Mouse (Mus musculus): ENCODE measurements around the gene Gtsf1.
"Not testable (repeated sequence)": the region's sequence is repeated elsewhere in the genome, so short reads cannot be mapped to it uniquely, and the experiment has no call there.

The Gtsf1 gene

DNA sequence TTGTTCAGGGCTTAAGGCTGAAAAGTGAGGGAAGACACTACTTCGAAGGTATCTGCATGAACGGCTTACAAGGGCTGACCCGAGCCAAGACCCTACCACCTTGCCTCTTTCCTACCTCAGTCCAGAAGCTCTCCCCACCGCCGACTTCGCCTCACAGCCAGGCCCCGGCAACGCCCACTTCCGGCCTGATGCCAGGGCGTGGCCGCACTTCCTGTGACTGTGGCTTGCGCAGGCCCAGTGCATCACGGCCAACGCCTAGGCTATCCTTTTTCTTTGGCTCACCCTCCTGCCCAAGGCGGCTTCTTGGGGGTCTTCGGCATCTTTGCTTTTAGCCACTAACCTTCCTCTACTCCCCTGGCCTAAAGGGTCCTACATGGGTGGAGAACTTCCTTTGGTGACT, at the start of gene Gtsf1:
Gene Gtsf1, minus strand, starts transcription at position 230 of the 400 bp plus-strand sequence.
- in situ Hi-C loops (cut with MboI; ENCODE audit: low sequenced_read_pairs): no loop called here

DNA sequence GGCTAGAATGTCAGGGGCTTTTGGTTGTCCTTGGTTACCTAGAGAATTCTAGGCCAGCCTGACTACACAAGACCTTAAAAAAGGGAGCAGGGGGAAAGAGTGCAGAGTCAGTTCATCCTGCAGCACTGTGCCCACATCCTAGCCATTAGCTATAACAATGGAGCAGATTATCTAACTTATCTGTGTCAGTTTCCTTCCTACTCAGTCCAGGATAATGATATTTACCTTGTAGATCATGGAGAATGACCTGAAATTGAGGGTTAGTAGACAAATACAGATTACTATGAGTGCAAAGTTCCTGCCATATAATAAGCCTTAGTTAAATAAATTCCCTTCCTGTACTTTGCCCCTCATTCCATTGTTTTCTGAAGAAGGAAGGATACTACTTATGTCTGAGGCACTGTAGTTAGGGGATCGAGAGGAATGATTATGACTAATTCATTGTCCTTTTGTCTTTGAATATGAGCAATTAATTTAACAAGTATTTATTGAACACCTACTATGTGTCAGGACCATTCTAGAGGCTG, 48.9 kb upstream of the Gtsf1 start:
- in situ Hi-C loops (cut with MboI; ENCODE audit: low sequenced_read_pairs): no loop called here

DNA sequence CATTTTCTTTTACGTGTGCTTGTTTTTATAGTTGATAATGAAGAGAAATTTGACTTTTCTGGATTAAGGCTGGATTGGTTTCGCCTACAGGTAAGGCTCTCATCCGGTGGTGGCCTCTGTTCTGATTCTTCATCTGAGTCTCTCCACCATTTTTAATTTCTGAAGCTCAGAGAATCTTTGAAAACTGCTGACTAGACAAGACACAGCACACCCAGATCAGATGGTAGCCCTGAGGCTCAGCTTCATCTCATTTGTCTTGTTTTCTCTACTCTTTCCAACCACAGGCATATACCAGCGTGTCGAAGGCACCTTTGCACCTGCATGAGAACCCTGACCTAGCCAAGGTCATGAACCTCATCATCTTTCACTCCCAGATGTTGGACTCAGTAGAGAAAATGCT, 43.5 kb upstream of the Gtsf1 start:
- in situ Hi-C loops (cut with MboI; ENCODE audit: low sequenced_read_pairs): no loop called here

DNA sequence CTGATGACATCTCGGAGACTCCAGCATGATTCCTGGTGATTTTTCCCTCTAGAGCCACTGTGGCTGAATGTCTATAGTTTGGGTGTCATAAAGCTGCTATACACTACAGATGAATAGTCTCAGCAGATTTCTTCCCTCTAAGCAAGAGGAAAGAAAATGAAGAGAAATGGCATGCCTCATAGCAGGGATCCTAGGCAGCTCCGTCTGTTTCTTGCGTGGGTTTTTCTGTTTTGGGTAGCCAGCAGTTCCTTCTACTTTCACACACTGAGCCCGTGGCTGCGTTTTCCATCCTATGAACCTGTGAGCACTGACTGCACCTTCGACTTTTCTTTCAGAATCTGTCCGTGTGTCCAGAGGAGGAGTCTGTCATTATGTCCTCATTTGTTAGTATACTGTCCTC, 42.9 kb upstream of the Gtsf1 start:
- in situ Hi-C loops (cut with MboI; ENCODE audit: low sequenced_read_pairs): no loop called here

DNA sequence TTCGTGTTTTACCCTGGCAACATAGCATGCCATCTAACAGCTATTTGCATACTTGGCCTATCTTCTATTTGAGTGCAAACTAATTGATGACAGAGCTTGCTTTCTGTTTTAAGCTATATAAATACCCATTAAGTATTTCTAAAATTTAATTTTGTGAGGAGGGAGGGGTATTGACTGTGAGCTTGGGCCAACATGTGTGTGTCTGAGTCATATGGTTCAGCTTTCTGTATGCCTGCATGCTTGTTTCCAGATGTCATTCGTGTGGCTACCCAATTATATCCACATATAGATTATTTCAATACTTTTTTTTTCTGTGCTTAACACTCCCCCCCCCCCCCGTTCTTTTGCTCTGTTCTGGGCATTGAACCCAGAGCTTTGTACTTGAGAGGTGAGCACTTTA, 42.0 kb upstream of the Gtsf1 start:
- in situ Hi-C loops (cut with MboI; ENCODE audit: low sequenced_read_pairs): no loop called here

DNA sequence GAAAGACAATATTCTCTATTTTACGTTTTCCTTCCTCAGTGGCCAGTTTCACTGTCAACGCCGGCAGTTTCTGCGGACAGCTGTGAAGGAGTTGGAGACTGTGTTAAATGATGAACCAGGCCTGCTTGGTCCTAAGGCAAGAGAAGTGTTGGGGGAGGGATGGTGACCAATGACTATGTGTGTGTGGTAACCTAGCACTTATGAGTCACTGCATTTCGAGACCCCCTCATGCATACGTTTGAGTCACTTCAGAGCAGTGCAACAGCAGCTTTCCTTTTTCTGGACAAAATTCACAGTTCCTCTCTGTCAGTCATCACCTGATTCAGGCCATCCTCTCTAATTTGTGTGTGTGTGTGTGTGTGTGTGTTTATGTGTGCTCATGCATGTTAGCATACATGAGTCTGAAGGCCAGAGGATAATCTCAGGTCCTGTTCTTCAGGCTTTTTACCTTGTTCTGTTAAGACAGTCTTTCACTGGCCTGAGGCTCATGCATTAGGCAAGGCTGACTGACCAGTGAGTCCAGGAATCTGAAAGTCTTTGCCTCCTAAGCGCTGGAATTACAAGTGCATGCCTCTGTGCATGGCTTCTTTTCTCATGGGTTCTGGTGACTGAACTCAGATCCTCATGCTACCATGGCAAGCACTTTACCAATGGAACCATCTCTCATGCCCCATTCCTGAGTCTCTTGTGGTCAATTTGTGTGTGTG, 41.4 kb upstream of the Gtsf1 start:
- in situ Hi-C loops (cut with MboI; ENCODE audit: low sequenced_read_pairs): no loop called here

DNA sequence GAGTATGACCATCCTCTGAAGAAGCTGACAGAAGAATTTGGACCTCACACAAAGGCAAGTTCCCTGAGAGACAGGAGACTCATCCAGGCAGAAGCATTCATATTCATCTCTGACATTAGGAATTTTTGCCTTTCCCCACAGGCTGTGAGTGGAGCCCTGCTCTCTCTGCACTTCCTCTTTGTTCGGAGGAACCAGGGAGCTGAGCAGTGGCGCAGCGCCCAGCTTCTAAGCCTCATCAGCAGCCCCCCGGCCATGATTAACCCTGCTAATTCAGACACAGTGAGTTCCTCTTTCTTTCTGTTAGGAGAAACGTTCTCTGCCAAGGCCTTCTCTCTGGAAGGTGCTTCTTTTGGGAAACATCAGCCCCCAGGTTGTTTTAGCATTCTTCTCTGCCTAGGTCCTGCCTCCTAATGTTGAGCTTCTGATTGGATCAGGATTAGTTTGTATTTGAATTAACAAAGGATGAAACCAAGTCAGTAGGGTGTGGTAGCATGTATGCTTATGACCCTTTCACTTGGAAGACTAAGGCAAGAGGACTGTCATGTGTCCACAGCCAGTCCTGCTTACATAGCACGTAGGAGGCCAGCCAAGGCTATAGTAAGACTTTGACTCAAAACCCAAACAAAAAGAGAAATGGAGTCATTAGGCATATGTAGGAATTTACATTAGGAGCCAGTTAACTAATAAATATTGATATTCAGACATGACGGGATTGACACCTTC, 32.4 kb upstream of the Gtsf1 start:
- in situ Hi-C loops (cut with MboI; ENCODE audit: low sequenced_read_pairs): no loop called here

DNA sequence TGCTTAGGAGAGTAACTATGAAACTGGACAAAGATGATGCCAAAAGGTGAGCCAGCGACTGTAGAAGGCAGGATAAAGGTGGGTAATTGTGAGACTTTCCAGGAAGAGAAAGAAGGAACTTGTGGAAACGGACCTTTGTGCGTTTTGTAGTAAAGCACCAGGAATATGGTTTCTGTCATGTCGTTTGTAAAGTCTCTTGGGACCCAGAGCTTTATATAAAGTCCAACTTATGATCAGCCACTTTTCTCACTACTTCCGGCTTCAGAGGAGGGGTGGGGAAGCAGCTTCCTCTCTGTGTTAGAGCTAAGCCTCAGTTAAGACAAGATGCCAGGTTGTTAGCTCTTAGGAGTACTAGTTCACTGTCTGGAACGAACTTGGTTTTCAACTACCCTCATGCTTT, 24.2 kb upstream of the Gtsf1 start:
- in situ Hi-C loops (cut with MboI; ENCODE audit: low sequenced_read_pairs): no loop called here

DNA sequence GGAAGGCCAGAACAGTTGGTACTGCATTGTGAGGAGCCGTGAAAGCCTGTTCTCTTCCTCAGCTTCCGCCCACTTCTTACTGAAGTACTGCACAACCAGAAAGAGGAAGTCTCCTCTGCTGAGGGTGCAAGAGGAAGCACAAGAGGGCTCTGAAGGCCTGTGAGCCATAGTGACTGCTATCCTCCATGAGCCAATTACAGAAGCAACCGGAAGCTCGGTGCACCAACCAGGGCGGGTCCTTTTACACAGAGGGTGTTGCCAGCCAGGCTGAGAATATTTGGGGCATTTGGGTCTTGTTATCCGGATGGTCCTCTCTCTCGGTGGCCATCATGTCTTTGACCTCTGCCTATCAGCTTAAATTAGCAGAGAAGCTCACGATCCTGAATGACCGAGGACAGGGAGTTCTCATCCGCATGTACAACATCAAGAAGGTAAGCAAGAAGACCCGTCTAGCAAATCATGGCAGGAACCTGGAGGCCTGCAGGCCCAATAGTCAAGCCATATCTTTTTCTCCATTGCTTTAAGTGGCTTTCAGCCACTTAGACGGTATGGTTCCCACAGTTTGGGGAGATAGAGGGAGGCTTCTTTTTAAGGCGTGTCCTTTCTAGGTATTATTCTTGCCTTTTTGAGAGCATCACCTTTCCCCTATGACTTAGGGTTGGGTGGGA, 23.4 kb upstream of the Gtsf1 start, which contains the start of gene Nckap1l:
Gene Nckap1l, plus strand, starts transcription at position 244 of the 668 bp plus-strand sequence.
- in situ Hi-C loops (cut with MboI; ENCODE audit: low sequenced_read_pairs): no loop called here

DNA sequence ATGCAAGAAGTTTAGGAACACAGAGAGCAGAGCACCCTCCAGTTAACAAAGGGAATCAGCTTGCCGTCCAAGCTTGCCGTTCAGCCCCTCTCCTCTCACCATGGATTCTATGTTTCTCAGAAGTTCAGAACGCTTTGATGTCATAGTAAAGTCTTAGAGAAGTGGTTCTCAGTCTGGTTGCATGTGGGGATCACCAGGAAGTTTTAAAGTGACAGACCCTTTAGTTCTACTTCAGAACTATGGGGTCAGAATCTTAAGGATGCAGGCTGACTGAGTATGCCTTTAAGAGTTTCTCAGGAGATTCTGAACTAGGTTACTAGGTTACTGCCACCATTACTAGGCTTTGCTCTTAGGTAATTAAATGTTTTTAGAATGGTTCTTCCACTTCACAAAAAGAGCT, 18.1 kb upstream of the Gtsf1 start, which contains the start of gene Gtsf2:
Gene Gtsf2, minus strand, starts transcription at position 101 of the 400 bp plus-strand sequence.
- in situ Hi-C loops (cut with MboI; ENCODE audit: low sequenced_read_pairs): no loop called here

DNA sequence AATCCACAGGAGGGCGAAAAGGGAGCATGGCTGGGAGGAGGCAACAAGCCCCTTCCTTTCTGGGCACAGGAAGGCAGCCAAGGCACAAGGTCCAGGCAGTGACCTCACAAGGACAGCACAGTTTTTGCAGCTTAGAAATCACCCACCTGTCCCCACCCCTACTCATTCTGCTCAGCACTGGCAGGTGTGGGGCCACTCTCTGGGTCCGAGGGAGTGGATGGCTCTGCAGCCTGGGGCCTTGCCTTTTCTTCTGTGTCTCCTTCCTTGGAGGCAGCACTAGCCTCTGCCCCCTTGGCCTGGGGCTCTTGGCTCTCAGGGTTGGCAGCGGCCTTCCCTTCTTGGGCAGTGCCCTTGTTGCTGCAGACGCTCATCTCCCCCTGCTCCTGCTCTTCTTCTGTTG, 15.7 kb upstream of the Gtsf1 start:
- in situ Hi-C loops (cut with MboI; ENCODE audit: low sequenced_read_pairs): not testable (repeated sequence)

DNA sequence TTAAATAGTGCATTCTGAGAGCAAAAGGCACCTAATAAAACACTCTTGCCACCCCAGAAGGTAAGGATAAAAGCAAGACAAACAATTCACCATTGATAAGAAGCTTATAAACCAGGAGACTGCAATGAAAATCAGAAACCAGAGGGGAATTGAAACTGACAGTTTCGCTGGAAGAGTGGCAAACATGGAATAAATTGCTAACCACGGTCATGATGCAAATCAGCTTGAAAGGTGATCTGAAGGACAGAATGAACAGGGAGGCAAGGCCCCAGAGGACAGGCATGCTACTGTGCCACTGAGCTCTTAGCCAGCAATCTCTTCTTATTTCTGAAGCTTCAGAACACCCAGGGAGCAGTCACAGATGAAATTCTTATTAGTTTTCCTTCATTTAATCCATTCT, 3.3 kb downstream of the Gtsf1 start:
- in situ Hi-C loops (cut with MboI; ENCODE audit: low sequenced_read_pairs): no loop called here

DNA sequence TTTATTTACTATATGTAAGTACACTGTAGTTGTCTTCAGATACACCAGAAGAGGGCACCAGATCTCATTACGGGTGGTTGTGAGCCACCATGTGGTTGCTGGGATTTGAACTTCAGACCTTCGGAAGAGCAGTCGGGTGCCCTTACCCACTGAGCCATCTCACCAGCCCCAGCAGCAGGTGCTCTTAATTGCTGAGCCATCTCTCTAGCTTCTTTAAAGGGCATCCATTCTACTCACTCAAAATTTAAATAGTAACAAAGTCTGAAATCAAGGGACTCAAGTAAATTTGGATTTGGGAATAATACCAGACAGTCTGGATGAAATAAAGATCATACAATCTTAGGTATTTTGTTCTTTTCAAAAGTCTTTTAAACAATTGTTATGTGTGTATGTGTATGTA, 24.7 kb downstream of the Gtsf1 start:
- in situ Hi-C loops (cut with MboI; ENCODE audit: low sequenced_read_pairs): not testable (repeated sequence)

DNA sequence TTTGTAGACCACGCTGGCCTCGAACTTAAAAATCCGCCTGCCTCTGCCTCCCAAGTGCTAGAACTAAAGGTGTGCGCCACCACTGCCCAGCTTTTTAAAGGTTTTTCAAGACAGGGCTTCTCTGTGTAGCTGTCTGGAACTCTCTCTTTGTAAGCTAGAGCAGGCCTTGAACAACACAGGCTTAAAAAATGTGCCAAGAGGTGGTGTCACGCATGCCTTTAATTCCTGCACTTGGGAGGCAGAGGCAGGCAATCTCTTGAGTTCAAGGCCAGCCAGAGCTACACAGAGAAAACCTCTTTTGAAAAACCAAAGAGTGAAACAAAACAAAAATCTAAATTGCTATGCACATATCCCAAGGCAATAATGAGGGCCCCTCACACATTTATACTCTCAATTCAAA, 28.9 kb downstream of the Gtsf1 start:
- in situ Hi-C loops (cut with MboI; ENCODE audit: low sequenced_read_pairs): no loop called here

DNA sequence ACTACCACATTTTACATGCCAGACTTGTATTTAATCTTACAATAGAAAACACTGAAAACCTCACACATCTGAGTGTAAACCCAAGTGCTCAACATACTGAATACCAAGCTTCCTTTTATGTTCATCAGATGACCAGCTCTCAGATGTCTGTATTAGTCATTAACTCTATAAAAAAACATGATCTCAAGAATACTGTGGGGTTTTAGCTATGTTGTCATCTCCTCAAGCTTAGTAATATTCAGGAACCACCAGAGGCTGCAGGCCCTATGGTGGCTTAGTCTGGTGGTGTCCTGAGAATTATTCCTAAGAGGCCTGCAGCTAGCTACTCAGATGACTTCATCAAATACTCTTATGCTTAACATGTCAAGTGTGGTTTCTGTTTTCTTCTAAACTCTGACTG, 36.7 kb downstream of the Gtsf1 start:
- in situ Hi-C loops (cut with MboI; ENCODE audit: low sequenced_read_pairs): no loop called here

DNA sequence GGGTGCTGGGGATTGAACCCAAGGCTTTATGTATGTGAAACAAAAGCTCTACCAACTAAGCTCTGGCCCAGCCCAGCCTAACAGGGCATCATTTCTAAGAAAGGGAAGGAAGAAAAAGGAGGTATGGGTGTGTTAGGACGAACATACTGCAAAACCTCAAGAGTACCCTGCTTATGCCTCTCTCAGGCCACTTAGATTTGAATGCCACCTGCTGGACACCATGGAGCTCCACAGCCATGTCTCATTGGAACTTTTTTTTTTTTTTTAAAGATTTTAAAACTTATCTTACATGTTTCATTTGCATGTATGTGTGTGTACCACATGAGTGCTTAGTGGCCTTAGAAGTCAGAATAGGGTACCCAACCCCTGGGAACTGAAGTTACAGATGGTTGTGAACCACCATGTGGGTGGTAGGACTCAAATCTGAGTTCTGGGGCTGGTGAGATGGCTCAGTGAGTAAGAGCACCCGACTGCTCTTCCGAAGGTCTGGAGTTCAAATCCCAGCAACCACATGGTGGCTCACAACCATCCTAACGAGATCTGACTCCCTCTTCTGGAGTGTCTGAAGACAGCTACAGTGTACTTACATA, 41.6 kb downstream of the Gtsf1 start:
- in situ Hi-C loops (cut with MboI; ENCODE audit: low sequenced_read_pairs): loop anchor here (5.0 kb wide), 1 partner anchor 36 kb away; no protein-coding TSS in a partner anchor

DNA sequence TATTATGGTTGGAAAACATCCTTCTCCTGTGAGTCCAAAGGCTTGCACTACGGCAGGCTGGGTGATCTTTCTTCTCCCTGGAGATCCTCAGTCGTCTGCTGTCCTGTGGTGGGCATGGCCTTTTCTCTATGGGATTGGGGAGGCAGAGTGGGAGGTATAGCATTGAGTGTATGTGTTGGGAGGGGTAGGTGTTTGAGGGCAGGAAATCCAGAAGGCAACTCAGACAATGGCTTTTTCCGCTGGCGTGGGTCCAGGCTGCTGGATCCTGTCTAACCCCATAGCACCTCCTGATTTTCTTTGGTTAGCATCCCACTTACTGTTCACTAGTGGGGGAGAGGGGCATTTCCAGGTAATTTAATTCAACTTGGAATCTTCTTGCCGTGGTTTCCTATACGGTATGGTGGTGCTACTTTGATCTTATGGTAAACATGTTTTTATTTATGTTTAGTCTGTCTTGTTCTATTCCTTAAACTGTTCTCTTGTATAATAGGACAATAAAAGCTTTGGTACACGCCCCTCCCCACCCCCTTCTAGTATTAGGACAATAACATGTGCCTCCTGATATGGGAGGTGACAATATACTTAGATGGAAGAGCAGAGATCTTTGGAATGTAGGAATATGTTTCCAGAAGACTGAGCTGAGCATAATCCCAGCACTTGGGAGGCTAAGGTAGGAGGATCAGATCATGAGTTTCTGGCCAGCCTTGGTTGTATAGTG, 46.3 kb downstream of the Gtsf1 start:
- in situ Hi-C loops (cut with MboI; ENCODE audit: low sequenced_read_pairs): no loop called here

DNA sequence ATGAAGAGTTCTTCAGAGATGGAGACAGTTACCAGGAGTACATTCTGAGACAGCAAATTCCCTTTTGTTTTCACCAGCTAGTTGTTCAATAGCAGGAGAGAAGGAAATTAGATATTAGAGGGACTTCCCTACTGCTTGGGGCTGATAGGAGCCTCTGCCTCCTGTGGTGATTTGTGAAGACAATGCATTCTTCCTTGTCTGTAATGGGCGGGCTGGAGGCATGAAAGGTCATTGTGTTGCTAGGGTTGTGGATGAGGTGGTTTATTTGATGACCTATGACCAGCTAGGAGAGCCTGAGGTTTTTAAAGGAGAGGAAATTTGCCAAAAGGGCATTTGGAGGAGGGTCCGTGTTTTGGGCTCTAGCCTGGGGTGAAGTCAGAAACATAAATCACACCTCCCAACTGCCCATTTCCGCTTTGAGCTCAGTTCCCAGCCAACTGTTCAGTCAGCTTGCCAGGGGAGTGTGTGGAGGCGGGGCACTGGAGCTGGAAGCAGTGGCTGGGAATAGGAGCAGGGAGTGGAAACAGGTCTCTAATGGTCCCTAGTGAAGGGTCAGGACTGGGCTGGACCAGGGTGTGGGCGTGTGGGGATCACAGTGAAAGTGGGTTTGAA, 47.4 kb downstream of the Gtsf1 start:
- in situ Hi-C loops (cut with MboI; ENCODE audit: low sequenced_read_pairs): no loop called here

DNA sequence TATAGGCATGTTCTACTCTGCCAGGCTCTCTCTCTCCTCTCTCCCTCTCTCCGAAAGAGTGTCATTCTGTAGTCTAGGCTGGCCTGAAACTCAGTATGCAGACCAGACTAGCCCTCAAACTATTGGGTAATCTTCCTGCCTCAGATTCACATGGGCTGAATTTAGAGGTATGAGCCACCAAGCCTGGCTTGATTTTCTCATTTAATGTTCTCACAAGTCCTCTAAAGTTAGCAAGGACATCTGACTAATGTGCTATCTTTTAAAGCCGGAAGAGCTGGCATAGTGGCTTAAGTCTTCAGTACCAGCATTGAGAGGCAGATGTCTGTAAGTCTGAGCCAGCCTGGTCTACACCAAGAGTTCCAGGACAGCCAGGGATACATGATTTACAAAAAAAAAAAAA, 48.2 kb downstream of the Gtsf1 start:
- in situ Hi-C loops (cut with MboI; ENCODE audit: low sequenced_read_pairs): no loop called here
